Mouse (Mus musculus): ENCODE measurements around the gene Phyhipl.

DNA sequence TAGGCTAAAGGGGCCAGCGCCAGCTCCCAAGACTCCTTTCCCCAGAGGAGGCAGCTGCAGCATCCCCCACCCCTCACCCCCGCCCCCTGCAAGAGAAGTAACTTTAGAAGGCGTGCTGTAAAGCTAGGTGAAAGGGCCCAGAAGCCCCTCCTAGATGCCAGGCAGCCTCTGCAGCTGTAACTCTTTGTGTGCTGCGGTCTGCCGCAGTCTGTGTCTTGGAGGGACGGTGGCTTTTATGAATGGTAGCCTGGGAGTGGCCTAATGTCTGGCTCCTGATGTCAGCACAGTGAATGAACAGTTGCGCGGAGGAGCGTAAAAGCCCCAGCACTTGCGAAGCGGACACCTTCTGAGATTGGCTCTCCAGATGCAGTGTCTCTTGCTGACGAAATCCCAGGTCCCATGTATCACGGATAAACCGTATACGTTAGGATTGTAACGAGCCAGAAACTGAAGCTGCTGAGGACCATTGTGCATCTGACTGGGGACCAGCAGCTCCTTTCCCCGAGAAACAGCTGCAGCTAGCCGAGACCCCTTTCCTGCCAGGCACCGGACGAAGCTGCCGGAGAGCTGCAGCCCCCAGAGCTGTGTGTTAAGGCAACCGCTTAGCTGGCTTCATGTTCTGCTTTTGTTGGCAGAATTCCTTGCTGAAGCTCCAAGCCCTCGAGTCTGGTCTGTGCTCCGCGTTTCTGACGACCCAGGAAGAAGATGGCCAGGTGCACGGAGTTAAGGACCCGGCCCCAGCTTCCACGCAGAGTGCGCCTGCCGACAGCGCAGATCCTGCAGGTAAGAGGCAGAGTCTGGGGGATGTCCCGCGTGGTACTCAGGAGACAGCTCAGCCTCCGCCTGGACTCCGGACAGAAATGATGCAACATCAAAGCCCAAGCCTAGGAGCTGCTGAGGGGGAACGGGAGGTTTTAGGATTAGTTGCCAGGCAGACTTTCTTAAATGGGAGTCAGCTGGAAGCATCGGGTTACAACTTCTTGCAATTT, 135.3 kb downstream of the Phyhipl start:
- TF ChIP-seq CTCF (IDR thresholded peaks at IDR 0.05; ENCODE audit: low read depth, low read length), result no peak
- TF ChIP-seq POLR2A (IDR thresholded peaks at IDR 0.05; ENCODE audit: extremely low read depth, insufficient read depth, low read length), result no peak

Measured in liver, adult 2 months (tissue).